Mouse (Mus musculus) E14TG2a.4 (cell line): ENCODE data around the gene Sp9.

Experiments used
- CTCF ChIP-seq: conservative IDR thresholded peaks from 2 replicates; pipeline ENCODE4 v1.5.1; 2014; ENCODE audit warnings: low read length
- POU5F1 ChIP-seq: IDR thresholded peaks from 2 replicates; pipeline ENCODE4 v1.6.1; 2014; ENCODE audit warnings: low read length, borderline replicate concordance

GRCm38 (mm10) chr2:73301979-73302378 lies 30.3 kb downstream of the Sp9 start:
- no peak for TF ChIP-seq CTCF
- TF ChIP-seq POU5F1: no peak
